Mouse (Mus musculus): ENCODE measurements at regions not wholly inside any gene's neighbourhood (a gene's known extent, or its start where the extent isn't known, plus 50 kb on each side); places are given as distances from the start of the nearest gene placed in this dataset.

DNA sequence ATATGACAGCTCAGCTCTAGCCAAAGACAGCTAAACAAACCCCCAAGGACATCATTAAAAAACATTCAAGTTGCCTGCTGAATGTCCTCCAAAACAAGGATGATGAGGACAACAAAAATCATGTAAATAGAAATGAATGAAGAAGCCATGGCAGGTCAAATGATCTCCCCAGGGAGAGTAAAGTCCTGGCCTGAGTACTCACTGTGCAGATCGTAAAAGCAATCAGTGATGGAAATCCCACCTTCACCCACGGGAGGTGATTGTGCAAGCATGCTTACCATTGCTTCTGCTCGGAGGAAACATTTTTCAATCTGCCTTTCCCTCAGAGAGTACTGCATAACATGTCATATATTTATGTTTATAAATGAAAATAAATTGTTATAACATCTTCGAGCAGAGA is 119.1 kb upstream of the Mrps30 start:
- no peak for TF ChIP-seq CTCF (IDR thresholded peaks at IDR 0.05; ENCODE audit: borderline replicate concordance, insufficient read depth, low read length)
- no peak for TF ChIP-seq POLR2A (IDR thresholded peaks at IDR 0.05; ENCODE audit: low read depth, low read length)
